Mouse (Mus musculus): ENCODE data around the gene Lrrc49.

Lrrc49 gene

DNA sequence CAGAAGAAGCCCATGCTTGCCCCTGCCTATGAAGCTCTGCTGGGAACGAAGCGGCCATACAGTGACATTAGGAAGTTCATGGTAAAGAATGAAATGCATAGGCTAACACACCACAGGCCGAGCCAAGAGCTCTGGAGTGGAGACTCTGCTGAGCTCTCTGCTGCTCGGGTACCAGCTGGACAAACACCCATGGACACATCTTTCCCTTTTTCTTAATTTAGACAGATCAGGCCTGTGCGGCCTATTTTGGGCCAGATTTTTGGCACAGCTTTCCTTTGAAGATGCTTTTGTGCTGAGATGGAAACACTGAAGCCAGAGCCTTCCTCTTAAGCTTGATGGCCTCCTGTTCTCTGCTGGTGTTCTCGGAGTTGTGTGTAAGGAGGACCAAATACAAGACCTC lies 95.0 kb downstream of the Lrrc49 start:
- DNase-seq = peak; percentile 12

DNA sequence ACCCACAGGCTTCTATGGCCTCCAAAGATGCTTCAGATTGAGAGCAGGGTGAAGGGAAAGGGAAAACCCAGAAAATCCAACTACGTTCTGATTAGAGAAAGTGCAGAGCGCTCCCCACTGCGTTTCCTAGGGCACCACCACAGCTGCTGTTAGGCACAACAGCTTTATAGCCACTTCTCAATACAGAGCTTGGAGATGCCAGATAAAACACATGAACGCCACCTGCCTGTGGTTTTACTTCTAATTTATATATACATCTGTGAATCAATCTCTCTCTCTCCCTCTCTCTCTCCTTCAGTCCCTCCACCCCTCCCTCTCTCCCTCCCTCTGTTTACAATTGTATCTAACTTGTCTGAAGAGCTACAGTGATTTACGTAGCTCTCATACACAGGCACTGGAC lies 95.6 kb downstream of the Lrrc49 start:
- DNase-seq = no peak

DNA sequence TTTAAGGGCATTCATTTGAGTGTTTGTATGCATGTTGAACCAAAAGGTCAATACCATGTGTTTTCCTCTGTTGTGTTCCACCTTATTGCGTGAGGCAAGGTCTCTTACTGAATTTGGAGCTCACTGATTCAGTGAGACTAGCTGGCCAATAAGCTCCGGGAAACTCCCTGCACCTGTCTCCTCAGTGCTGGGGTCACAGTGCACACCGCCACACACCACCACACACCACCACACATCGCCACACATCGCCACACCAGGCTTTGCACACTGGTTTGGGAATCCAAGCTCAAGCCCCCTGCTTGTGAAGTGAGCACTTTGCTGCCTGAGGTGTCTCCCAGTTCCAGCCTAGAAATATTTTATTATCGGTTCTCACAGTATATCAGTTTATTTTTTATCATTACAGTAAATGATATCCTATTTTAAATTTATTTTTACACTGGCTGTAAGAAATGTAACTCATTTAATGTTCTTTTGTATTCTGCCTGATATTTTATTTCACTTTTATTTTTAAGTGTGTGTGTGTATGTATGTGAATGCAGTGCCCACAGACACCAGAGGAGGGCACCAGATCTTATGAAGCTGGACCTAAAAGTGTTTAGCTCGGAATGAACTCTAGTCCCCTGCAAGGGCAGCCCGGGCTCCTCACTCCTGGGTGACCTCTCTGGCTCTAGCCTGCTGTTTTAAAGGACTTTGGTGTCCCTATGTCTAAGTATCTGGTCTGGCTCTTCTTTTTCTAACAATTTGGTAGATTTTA lies 96.9 kb downstream of the Lrrc49 start:
- no peak for DNase-seq

- no peak for DNase-seq
These were observed 99.0 kb downstream of the Lrrc49 start for GRCm38 (mm10) chr9:60588914-60589313.

GRCm38 (mm10) chr9:60586920-60587319 lies 101.0 kb downstream of the Lrrc49 start:
- no peak for DNase-seq

GRCm38 (mm10) chr9:60585206-60585605 lies 102.8 kb downstream of the Lrrc49 start:
- DNase-seq = no peak

DNA sequence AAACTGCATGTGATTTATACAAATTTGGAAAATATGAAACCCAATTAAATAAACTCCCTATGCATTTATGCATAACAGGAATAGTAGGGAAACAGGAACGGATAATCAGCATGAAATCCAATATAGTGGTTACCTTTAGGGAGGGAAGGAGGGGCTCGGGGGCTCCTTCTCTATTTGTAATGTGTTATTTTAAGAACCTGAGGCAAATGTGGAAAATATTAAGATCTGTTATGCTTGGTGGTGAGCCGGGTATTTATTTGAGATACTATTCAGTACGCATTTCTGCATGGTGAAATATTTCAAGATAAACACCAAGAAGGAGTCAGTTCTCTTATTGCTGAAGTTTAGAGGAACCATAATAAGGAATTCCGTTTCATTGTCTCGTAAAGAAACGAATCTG lies 105.4 kb downstream of the Lrrc49 start:
- DNase-seq = no peak

DNA sequence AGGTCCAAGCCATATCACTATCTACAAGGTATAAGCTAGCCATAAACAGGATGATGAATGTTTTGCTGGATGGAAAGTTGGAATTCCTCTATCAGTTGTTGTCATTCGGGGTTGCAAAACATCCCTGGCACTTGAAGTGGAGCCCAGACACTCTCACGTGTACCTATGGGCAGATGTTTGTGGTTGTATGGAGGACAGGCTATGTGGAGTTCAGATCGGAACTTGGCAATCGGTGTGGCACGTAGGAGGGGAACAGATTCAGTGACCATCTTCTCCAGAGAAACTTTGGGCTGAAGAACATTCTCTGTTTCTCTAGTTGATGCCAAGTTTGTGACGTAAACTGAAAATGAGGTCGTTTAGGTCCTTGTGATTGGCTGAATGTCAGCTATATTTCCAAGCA lies 114.9 kb downstream of the Lrrc49 start:
- no peak for DNase-seq

GRCm38 (mm10) chr9:60571725-60572124 lies 116.2 kb downstream of the Lrrc49 start:
- DNase-seq = no peak

GRCm38 (mm10) chr9:60571041-60571440 lies 116.9 kb downstream of the Lrrc49 start:
- no peak for DNase-seq

DNA sequence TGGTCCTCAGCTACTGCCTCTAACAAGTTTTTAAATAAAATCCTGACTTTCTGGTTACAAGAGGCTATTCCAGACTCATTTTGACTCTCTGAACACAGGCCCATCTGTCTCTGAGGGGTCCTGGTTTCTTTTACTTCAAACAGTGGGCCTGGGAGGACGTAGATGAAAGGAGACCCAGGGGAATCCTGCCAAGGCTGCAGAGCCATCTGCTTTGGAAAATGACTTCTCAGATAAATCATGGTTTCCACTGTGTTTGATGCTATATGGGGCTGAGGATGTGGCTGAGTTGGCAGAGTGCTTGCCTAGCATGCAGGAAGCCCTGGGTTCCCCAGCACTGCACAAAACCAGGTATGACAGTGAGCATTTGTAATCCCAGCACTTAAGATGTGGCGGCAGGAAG lies 118.6 kb downstream of the Lrrc49 start:
- no peak for DNase-seq

- no peak for DNase-seq
These were observed 124.1 kb downstream of the Lrrc49 start for GRCm38 (mm10) chr9:60563809-60564208.

GRCm38 (mm10) chr9:60562443-60563371 lies 125.3 kb downstream of the Lrrc49 start:
- peak; percentile 67 for DNase-seq

- no peak for DNase-seq
These were observed 126.2 kb downstream of the Lrrc49 start for GRCm38 (mm10) chr9:60561641-60562289.

- no peak for DNase-seq
These were observed 129.5 kb downstream of the Lrrc49 start for GRCm38 (mm10) chr9:60558507-60558906.

GRCm38 (mm10) chr9:60551238-60551637 lies 136.7 kb downstream of the Lrrc49 start:
- no peak for DNase-seq

DNA sequence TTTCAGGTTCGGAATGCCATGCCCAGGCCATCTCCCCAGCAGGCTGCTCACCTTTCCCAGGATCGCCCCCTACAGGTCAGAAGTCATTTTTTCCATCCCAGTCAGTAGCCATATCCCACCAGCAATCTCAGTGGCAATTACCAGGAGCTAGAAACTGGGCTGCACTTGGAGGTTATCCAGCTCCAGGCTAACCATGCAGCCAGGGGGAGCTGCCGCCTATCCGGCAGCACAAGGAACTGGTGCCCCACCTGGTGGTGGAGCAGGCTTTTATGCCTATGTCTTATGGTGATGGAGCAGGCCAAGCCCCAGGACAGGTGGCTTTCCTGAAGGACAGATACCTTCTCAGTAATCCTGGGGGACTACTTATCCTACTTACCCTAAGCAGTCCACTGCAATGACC lies 139.8 kb downstream of the Lrrc49 start:
- peak; percentile 81 for DNase-seq

GRCm38 (mm10) chr9:60546169-60546568 lies 141.8 kb downstream of the Lrrc49 start:
- no peak for DNase-seq

- DNase-seq = no peak
These were observed 142.4 kb downstream of the Lrrc49 start for GRCm38 (mm10) chr9:60545361-60546096.

- DNase-seq = no peak
These were observed 144.4 kb downstream of the Lrrc49 start for GRCm38 (mm10) chr9:60543422-60544015.

- DNase-seq = no peak
These were observed 157.6 kb downstream of the Lrrc49 start for GRCm38 (mm10) chr9:60530310-60530709.
